Mouse (Mus musculus): ENCODE data around the gene Rab3b. TPM values are rescaled to one million over a fixed set of nuclear protein-coding genes. Genes with fewer than 3 reads are reported as not detected.

Rab3b gene
- polyA plus RNA-seq, 1 experiment from 2014 or later: 2.1 TPM

GRCm38 (mm10) chr4:108902886-108903285 lies 24.0 kb downstream of the Rab3b start:
- no peak overlapping the region for H3K9ac ChIP-seq
- no peaks in the 10 kb centered on the region for H3K4me1 ChIP-seq (replicated peaks)
- 66% methylated on average over 9 of the region's 9 CpGs for WGBS (ENCODE audit: insufficient replicate concordance)
- peaks cover 15% of the 10 kb centered on the region for H3K27me3 ChIP-seq
- ATAC-seq (ENCODE audit: insufficient read depth): no peak
- no peaks in the 10 kb centered on the region for H3K9me3 ChIP-seq (replicated peaks)
- H3K4me2 ChIP-seq: no peak overlapping the region
- no peaks in the 10 kb centered on the region for H3K36me3 ChIP-seq (replicated peaks)
- no peak overlapping the region for H3K4me3 ChIP-seq (replicated peaks)
- H3K27ac ChIP-seq (replicated peaks): no peak overlapping the region

GRCm38 (mm10) chr4:108903346-108903745 lies 24.5 kb downstream of the Rab3b start:
- peaks cover 19% of the 10 kb centered on the region for H3K27me3 ChIP-seq
- H3K36me3 ChIP-seq (replicated peaks): no peaks in the 10 kb centered on the region
- H3K4me2 ChIP-seq: no peak overlapping the region
- no peak for ATAC-seq (ENCODE audit: insufficient read depth)
- H3K9me3 ChIP-seq (replicated peaks): no peaks in the 10 kb centered on the region
- no peaks in the 10 kb centered on the region for H3K4me1 ChIP-seq (replicated peaks)
- H3K27ac ChIP-seq (replicated peaks): no peak overlapping the region
- 71% methylated on average over 9 of the region's 9 CpGs for WGBS (ENCODE audit: insufficient replicate concordance)
- H3K9ac ChIP-seq: no peak overlapping the region
- H3K4me3 ChIP-seq (replicated peaks): no peak overlapping the region

- H3K27ac ChIP-seq (replicated peaks): no peak overlapping the region
- H3K27me3 ChIP-seq: peaks cover 19% of the 10 kb centered on the region
- no peak for ATAC-seq (ENCODE audit: insufficient read depth)
- WGBS (ENCODE audit: insufficient replicate concordance): 63% methylated on average over 6 of the region's 6 CpGs
- no peaks in the 10 kb centered on the region for H3K36me3 ChIP-seq (replicated peaks)
- no peak overlapping the region for H3K9ac ChIP-seq
- H3K4me1 ChIP-seq (replicated peaks): no peaks in the 10 kb centered on the region
- H3K9me3 ChIP-seq (replicated peaks): no peaks in the 10 kb centered on the region
- H3K4me3 ChIP-seq (replicated peaks): no peak overlapping the region
- H3K4me2 ChIP-seq: no peak overlapping the region
Measured at GRCm38 (mm10) chr4:108904076-108904475, 25.2 kb downstream of the Rab3b start.

- no peak for ATAC-seq (ENCODE audit: insufficient read depth)
- no peaks in the 10 kb centered on the region for H3K4me1 ChIP-seq (replicated peaks)
- H3K9ac ChIP-seq: no peak overlapping the region
- peaks cover 19% of the 10 kb centered on the region for H3K27me3 ChIP-seq
- no peak overlapping the region for H3K27ac ChIP-seq (replicated peaks)
- 74% methylated on average over 10 of the region's 10 CpGs for WGBS (ENCODE audit: insufficient replicate concordance)
- no peak overlapping the region for H3K4me2 ChIP-seq
- no peak overlapping the region for H3K4me3 ChIP-seq (replicated peaks)
- no peaks in the 10 kb centered on the region for H3K9me3 ChIP-seq (replicated peaks)
- no peaks in the 10 kb centered on the region for H3K36me3 ChIP-seq (replicated peaks)
Measured at GRCm38 (mm10) chr4:108904790-108905189, 25.9 kb downstream of the Rab3b start.

GRCm38 (mm10) chr4:108905859-108906258 lies 27.0 kb downstream of the Rab3b start:
- Histone ChIP-seq H3K9me3 (replicated peaks) (no peaks in the 10 kb centered on the region), H3K4me3 (replicated peaks) (no peak overlapping the region), H3K9ac (no peak overlapping the region), H3K36me3 (replicated peaks) (no peaks in the 10 kb centered on the region), H3K27ac (replicated peaks) (no peak overlapping the region), H3K27me3 (peaks cover 19% of the 10 kb centered on the region), H3K4me1 (replicated peaks) (no peaks in the 10 kb centered on the region), H3K4me2 (no peak overlapping the region)
- 35% methylated on average over 6 of the region's 6 CpGs for WGBS (ENCODE audit: insufficient replicate concordance)
- no peak for ATAC-seq (ENCODE audit: insufficient read depth)

- Histone ChIP-seq H3K9ac (no peak overlapping the region), H3K27me3 (peaks cover 19% of the 10 kb centered on the region), H3K4me2 (no peak overlapping the region), H3K4me3 (replicated peaks) (no peak overlapping the region), H3K4me1 (replicated peaks) (no peaks in the 10 kb centered on the region), H3K27ac (replicated peaks) (no peak overlapping the region), H3K9me3 (replicated peaks) (no peaks in the 10 kb centered on the region), H3K36me3 (replicated peaks) (no peaks in the 10 kb centered on the region)
- ATAC-seq (ENCODE audit: insufficient read depth): no peak
Measured at GRCm38 (mm10) chr4:108907475-108907874, 28.6 kb downstream of the Rab3b start.

GRCm38 (mm10) chr4:108909872-108910425 lies 31.1 kb downstream of the Rab3b start:
- Histone ChIP-seq H3K9ac (no peak overlapping the region; the same call in 1 of the 2 replicates), H3K27ac (replicated peaks) (no peak overlapping the region), H3K27me3 (peaks cover 19% of the 10 kb centered on the region), H3K9me3 (replicated peaks) (no peaks in the 10 kb centered on the region), H3K4me3 (replicated peaks) (no peak overlapping the region), H3K4me2 (no peak overlapping the region), H3K4me1 (replicated peaks) (no peaks in the 10 kb centered on the region), H3K36me3 (replicated peaks) (no peaks in the 10 kb centered on the region)
- WGBS (ENCODE audit: insufficient replicate concordance): 39% methylated on average over 8 of the region's 8 CpGs
- no peak for ATAC-seq (ENCODE audit: insufficient read depth)

- H3K27ac ChIP-seq (replicated peaks): no peak overlapping the region
- H3K27me3 ChIP-seq: peaks cover 10% of the 10 kb centered on the region
- 83% methylated on average over 2 of the region's 2 CpGs for WGBS (ENCODE audit: insufficient replicate concordance)
- no peaks in the 10 kb centered on the region for H3K36me3 ChIP-seq (replicated peaks)
- H3K4me2 ChIP-seq: no peak overlapping the region
- no peak overlapping the region for H3K9ac ChIP-seq
- no peak overlapping the region for H3K4me3 ChIP-seq (replicated peaks)
- no peaks in the 10 kb centered on the region for H3K9me3 ChIP-seq (replicated peaks)
- no peak for ATAC-seq (ENCODE audit: insufficient read depth)
- no peaks in the 10 kb centered on the region for H3K4me1 ChIP-seq (replicated peaks)
Measured at GRCm38 (mm10) chr4:108911866-108912265, 33.0 kb downstream of the Rab3b start.

GRCm38 (mm10) chr4:108913180-108913579 lies 34.3 kb downstream of the Rab3b start:
- 66% methylated on average over 2 of the region's 2 CpGs for WGBS (ENCODE audit: insufficient replicate concordance)
- H3K9me3 ChIP-seq (replicated peaks): no peaks in the 10 kb centered on the region

GRCm38 (mm10) chr4:108914391-108914790 lies 35.5 kb downstream of the Rab3b start:
- no peaks in the 10 kb centered on the region for H3K4me1 ChIP-seq (replicated peaks)
- H3K9ac ChIP-seq: no peak overlapping the region
- no peak overlapping the region for H3K4me3 ChIP-seq (replicated peaks)
- H3K27ac ChIP-seq (replicated peaks): no peak overlapping the region
- H3K27me3 ChIP-seq: no peaks in the 10 kb centered on the region; the same call in 1 of the 2 replicates
- WGBS (ENCODE audit: insufficient replicate concordance): 52% methylated on average over 6 of the region's 6 CpGs
- no peaks in the 10 kb centered on the region for H3K36me3 ChIP-seq (replicated peaks)
- no peak overlapping the region for H3K4me2 ChIP-seq
- no peak for ATAC-seq (ENCODE audit: insufficient read depth)
- H3K9me3 ChIP-seq (replicated peaks): no peaks in the 10 kb centered on the region

More at GRCm38 (mm10) chr4:108913180-108913579, 34.3 kb downstream of the Rab3b start:
- Histone ChIP-seq H3K27ac (replicated peaks) (no peak overlapping the region), H3K4me1 (replicated peaks) (no peaks in the 10 kb centered on the region), H3K9ac (no peak overlapping the region), H3K4me3 (replicated peaks) (no peak overlapping the region), H3K4me2 (no peak overlapping the region), H3K27me3 (peaks cover under 1% of the 10 kb centered on the region), H3K36me3 (replicated peaks) (no peaks in the 10 kb centered on the region)
- ATAC-seq (ENCODE audit: insufficient read depth): no peak

GRCm38 (mm10) chr4:108915101-108915500 lies 36.2 kb downstream of the Rab3b start:
- no peak overlapping the region for H3K4me3 ChIP-seq (replicated peaks)
- 36% methylated on average over 11 of the region's 11 CpGs for WGBS (ENCODE audit: insufficient replicate concordance)
- ATAC-seq (ENCODE audit: insufficient read depth): no peak
- no peaks in the 10 kb centered on the region for H3K4me1 ChIP-seq (replicated peaks)
- no peaks in the 10 kb centered on the region for H3K9me3 ChIP-seq (replicated peaks)
- H3K27me3 ChIP-seq: no peaks in the 10 kb centered on the region; the same call in 1 of the 2 replicates
- no peak overlapping the region for H3K27ac ChIP-seq (replicated peaks)
- H3K36me3 ChIP-seq (replicated peaks): no peaks in the 10 kb centered on the region
- H3K9ac ChIP-seq: no peak overlapping the region
- no peak overlapping the region for H3K4me2 ChIP-seq

- no peaks in the 10 kb centered on the region for H3K4me1 ChIP-seq (replicated peaks)
- WGBS (ENCODE audit: insufficient replicate concordance): 61% methylated on average over 3 of the region's 3 CpGs
- H3K27me3 ChIP-seq: peaks cover 3% of the 10 kb centered on the region; the same call in 1 of the 2 replicates
- no peak overlapping the region for H3K9ac ChIP-seq
- no peak for ATAC-seq (ENCODE audit: insufficient read depth)
- no peak overlapping the region for H3K4me3 ChIP-seq (replicated peaks)
- H3K9me3 ChIP-seq (replicated peaks): no peaks in the 10 kb centered on the region
- no peak overlapping the region for H3K27ac ChIP-seq (replicated peaks)
- H3K36me3 ChIP-seq (replicated peaks): no peaks in the 10 kb centered on the region
- H3K4me2 ChIP-seq: no peak overlapping the region
Measured at GRCm38 (mm10) chr4:108917654-108918053, 38.8 kb downstream of the Rab3b start.

Data from liver, embryonic 15.5 days (tissue).